Mouse (Mus musculus) hindbrain, embryonic 14.5 days (tissue): ENCODE results near the gene Pank3. TPM values are rescaled to one million over a fixed set of nuclear protein-coding genes. Genes with fewer than 3 reads are reported as not detected.

Experiments used
- ATAC-seq: fragments of 200-750 bp; cut with Nextera tagmentation; 2 replicates; pipeline ENCODE4 v1.8.0; 2017; ENCODE audit warnings: moderate number of reproducible peaks, mild to moderate bottlenecking, moderate TSS enrichment, moderate library complexity; ENCODE audit not compliant: low FRiP score
- DNase-seq: peaks from one replicate; pipeline ENCODE4 v3.0.0-alpha.2; 2015; ENCODE audit warnings: low spot score
- H3K27ac ChIP-seq: fragments of 300-500 bp; sonication (generic); 2 replicates; pipeline ENCODE4 v1.5.1; 2014; ENCODE audit warnings: mild to moderate bottlenecking, moderate library complexity
- H3K27me3 ChIP-seq: fragments of 300-500 bp; sonication (generic); 2 replicates; pipeline ENCODE4 v1.6.1; 2014; ENCODE audit warnings: mild to moderate bottlenecking, low read length, mixed read lengths; ENCODE audit not compliant: control insufficient read depth, insufficient read depth
- H3K36me3 ChIP-seq: fragments of 300-500 bp; sonication (generic); replicated peaks from 2 replicates; pipeline ENCODE4 v1.6.1; 2014; ENCODE audit not compliant: control insufficient read depth, insufficient read depth
- H3K4me1 ChIP-seq: fragments of 300-500 bp; sonication (generic); replicated peaks from 2 replicates; pipeline ENCODE4 v1.6.1; 2014; ENCODE audit warnings: antibody characterized with exemption, low read length, mixed read lengths; ENCODE audit not compliant: control insufficient read depth, insufficient read depth
- H3K4me2 ChIP-seq: fragments of 300-500 bp; sonication (generic); replicated peaks from 2 replicates; pipeline ENCODE4 v1.6.1; 2014; ENCODE audit warnings: mild to moderate bottlenecking, moderate library complexity
- H3K4me3 ChIP-seq: fragments of 300-500 bp; sonication (generic); replicated peaks from 2 replicates; pipeline ENCODE4 v1.5.1; 2014; ENCODE audit warnings: mild to moderate bottlenecking, low read length
- H3K9ac ChIP-seq: fragments of 300-500 bp; sonication (generic); 2 replicates; pipeline ENCODE4 v1.6.1; 2014
- H3K9me3 ChIP-seq: fragments of 300-500 bp; sonication (generic); 2 replicates; pipeline ENCODE4 v1.6.1; 2016; ENCODE audit warnings: low read length; ENCODE audit not compliant: control insufficient read depth
- WGBS: fragments of 180-500 bp; shearing (Covaris S2); extraction: QIAGEN DNeasy Blood & Tissue Kit; methylation state at CpG from one replicate; pipeline ENCODE4 v1.1.7; 2014; 5-methylcytosine and 5-hydroxymethylcytosine counted together
- polyA plus RNA-seq: library from polyadenylated mRNA; unstranded; fragments of >200 nt; fragmentation: Nextera tagmentation; extraction: Ambion mirVana; gene quantifications from 2 replicates; pipeline ENCODE4 v1.2.1, GENCODE M21; 2014

Gene Pank3
- polyA plus RNA-seq, 1 experiment from 2014 or later, result 36.3 TPM

- H3K4me1 ChIP-seq, result peaks cover 16% of the 10 kb centered on the region
- H3K27ac ChIP-seq, result no peak overlapping the region; the same call in 1 of the 2 replicates
- H3K4me2 ChIP-seq, result peak overlapping the region; percentile 82
- peak overlapping the region; percentile 96 for H3K9ac ChIP-seq
- H3K9me3 ChIP-seq, result no peaks in the 10 kb centered on the region
- H3K27me3 ChIP-seq, result no peaks in the 10 kb centered on the region
- WGBS, result 72% methylated on average over 9 of the region's 9 CpGs
- DNase-seq (no peak), ATAC-seq (no peak)
- H3K4me3 ChIP-seq, result peak overlapping the region; percentile 81
- 0 out of 2 replicates have a peak, but pooled peaks cover under 1% of the 10 kb centered on the region for H3K36me3 ChIP-seq
Measured at GRCm38 (mm10) chr11:35770741-35771504, 1.6 kb downstream of the Pank3 start.

- H3K4me1 ChIP-seq, result peaks cover 13% of the 10 kb centered on the region
- H3K9me3 ChIP-seq, result no peaks in the 10 kb centered on the region
- no peak overlapping the region for H3K27ac ChIP-seq
- H3K9ac ChIP-seq, result no peak overlapping the region
- WGBS, result 97% methylated on average over 3 of the region's 3 CpGs
- no peak for DNase-seq
- no peak overlapping the region for H3K4me2 ChIP-seq
- peaks cover 44% of the 10 kb centered on the region for H3K36me3 ChIP-seq
- no peak overlapping the region for H3K4me3 ChIP-seq
- ATAC-seq, result no peak
- H3K27me3 ChIP-seq, result no peaks in the 10 kb centered on the region
Measured at GRCm38 (mm10) chr11:35775606-35776005, 6.3 kb downstream of the Pank3 start.

- Histone ChIP-seq H3K9me3 (no peaks in the 10 kb centered on the region), H3K4me1 (peaks cover 5% of the 10 kb centered on the region; the same call in 1 of the 2 replicates), H3K36me3 (peaks cover 49% of the 10 kb centered on the region), H3K4me3 (no peak overlapping the region), H3K27ac (no peak overlapping the region), H3K27me3 (no peaks in the 10 kb centered on the region), H3K4me2 (no peak overlapping the region), H3K9ac (no peak overlapping the region)
- WGBS, result 95% methylated on average over 3 of the region's 3 CpGs
- no peak for ATAC-seq
- DNase-seq, result no peak
Measured at GRCm38 (mm10) chr11:35776452-35776851, 7.2 kb downstream of the Pank3 start.

- Histone ChIP-seq H3K9ac (no peak overlapping the region), H3K27ac (no peak overlapping the region), H3K4me3 (no peak overlapping the region), H3K27me3 (no peaks in the 10 kb centered on the region), H3K4me2 (no peak overlapping the region), H3K4me1 (no peaks in the 10 kb centered on the region), H3K9me3 (no peaks in the 10 kb centered on the region), H3K36me3 (peaks cover 88% of the 10 kb centered on the region)
- ATAC-seq (no peak), DNase-seq (no peak)
- 93% methylated on average over 3 of the region's 3 CpGs for WGBS
Measured at GRCm38 (mm10) chr11:35780336-35780735, 11.1 kb downstream of the Pank3 start.

- Histone ChIP-seq H3K4me2 (no peak overlapping the region), H3K27me3 (no peaks in the 10 kb centered on the region), H3K9ac (no peak overlapping the region), H3K27ac (no peak overlapping the region), H3K4me1 (no peaks in the 10 kb centered on the region), H3K4me3 (no peak overlapping the region), H3K9me3 (no peaks in the 10 kb centered on the region), H3K36me3 (peaks cover 87% of the 10 kb centered on the region)
- WGBS, result 96% methylated on average over 3 of the region's 3 CpGs
- DNase-seq (no peak), ATAC-seq (no peak)
Measured at GRCm38 (mm10) chr11:35782444-35782843, 13.2 kb downstream of the Pank3 start.

GRCm38 (mm10) chr11:35783038-35783437 lies 13.8 kb downstream of the Pank3 start:
- Histone ChIP-seq H3K27ac (no peak overlapping the region), H3K9me3 (no peaks in the 10 kb centered on the region), H3K36me3 (peaks cover 84% of the 10 kb centered on the region), H3K4me2 (no peak overlapping the region), H3K9ac (no peak overlapping the region), H3K4me1 (no peaks in the 10 kb centered on the region), H3K27me3 (no peaks in the 10 kb centered on the region), H3K4me3 (no peak overlapping the region)
- no peak for ATAC-seq
- 94% methylated on average over 5 of the region's 5 CpGs for whole genome bisulfite sequencing
- no peak for DNase-seq

- Histone ChIP-seq H3K27ac (no peak overlapping the region), H3K9ac (no peak overlapping the region), H3K4me3 (no peak overlapping the region), H3K27me3 (no peaks in the 10 kb centered on the region), H3K9me3 (no peaks in the 10 kb centered on the region), H3K36me3 (peaks cover 79% of the 10 kb centered on the region), H3K4me2 (no peak overlapping the region), H3K4me1 (no peaks in the 10 kb centered on the region)
- 93% methylated on average over 3 of the region's 3 CpGs for WGBS
- ATAC-seq, result no peak
- DNase-seq, result no peak
Measured at GRCm38 (mm10) chr11:35784002-35784401, 14.7 kb downstream of the Pank3 start.

- Histone ChIP-seq H3K9me3 (no peaks in the 10 kb centered on the region), H3K9ac (no peak overlapping the region), H3K27ac (no peak overlapping the region), H3K4me3 (no peak overlapping the region), H3K4me1 (no peaks in the 10 kb centered on the region), H3K36me3 (peaks cover 75% of the 10 kb centered on the region), H3K4me2 (no peak overlapping the region), H3K27me3 (no peaks in the 10 kb centered on the region)
- DNase-seq (no peak), ATAC-seq (no peak)
- WGBS, result 98% methylated on average over 4 of the region's 4 CpGs
Measured at GRCm38 (mm10) chr11:35784537-35784936, 15.3 kb downstream of the Pank3 start.

GRCm38 (mm10) chr11:35788443-35788842 lies 19.2 kb downstream of the Pank3 start:
- peaks cover 61% of the 10 kb centered on the region for H3K36me3 ChIP-seq
- H3K4me3 ChIP-seq, result no peak overlapping the region
- H3K27ac ChIP-seq, result no peak overlapping the region
- no peaks in the 10 kb centered on the region for H3K9me3 ChIP-seq
- H3K4me2 ChIP-seq, result no peak overlapping the region
- WGBS, result 52% methylated on average over 2 of the region's 2 CpGs
- ATAC-seq (no peak), DNase-seq (no peak)
- no peaks in the 10 kb centered on the region for H3K4me1 ChIP-seq
- no peak overlapping the region for H3K9ac ChIP-seq
- no peaks in the 10 kb centered on the region for H3K27me3 ChIP-seq
